In genomic region chr9:96669877-96670276, GRCm38 (mm10) we compare ENCODE assay signal across 8 mouse cellular contexts. TPM values are rescaled to one million over a fixed set of nuclear protein-coding genes. Genes with fewer than 3 reads are reported as not detected.
A peak's percentile ranks its signal among the peaks of the same experiment; 100 is the strongest.
DNase-seq lines count a peak whose midpoint lies in the region; ATAC-seq lines count a peak whose summit lies in the region.

No protein-coding gene starts in this region.

- peak overlapping the region; percentile 67 for H3K4me2 ChIP-seq in hindbrain, embryonic 15.5 days

- H3K4me1 ChIP-seq in hindbrain, embryonic 15.5 days (replicated peaks), result 0 out of 2 replicates have a peak, but pooled peaks cover 8% of the 10 kb centered on the region

- H3K27ac ChIP-seq in hindbrain, embryonic 15.5 days (replicated peaks), result peak overlapping the region; percentile 87

- no peaks in the 10 kb centered on the region for H3K36me3 ChIP-seq in hindbrain, embryonic 15.5 days

- no peaks in the 10 kb centered on the region for H3K27me3 ChIP-seq in hindbrain, embryonic 15.5 days

- under 1% methylated on average over 15 of the region's 15 CpGs for WGBS in hindbrain, embryonic 15.5 days

- H3K9me3 ChIP-seq in hindbrain, embryonic 15.5 days, result no peaks in the 10 kb centered on the region

- peak overlapping the region; percentile 39 for H3K9ac ChIP-seq in hindbrain, embryonic 15.5 days

- peak overlapping the region; percentile 35 for H3K4me3 ChIP-seq in hindbrain, embryonic 15.5 days

- peak; percentile 100 for ATAC-seq in hindbrain, embryonic 15.5 days (ENCODE audit: low FRiP score, low read depth)

- DNase-seq in T-cell, adult 2 months (ENCODE audit: low spot score), result peak; percentile 94
- DNase-seq in cerebellum, postnatal 36 days, result peak; percentile 97 to 98
- peak; percentile 96 to 98 for DNase-seq in frontal cortex, postnatal 36 days (ENCODE audit: low spot score in 2 of 2)
- peak; percentile 96 for DNase-seq in left cerebral cortex, adult 11 months (ENCODE audit: low spot score)
- peak; percentile 95 for DNase-seq in lung, postnatal 4 days
- DNase-seq in retina, postnatal 7 days (ENCODE audit: low read depth, low spot score), result peak; percentile 89
- DNase-seq in urinary bladder, adult 2 months (ENCODE audit: low spot score), result peak; percentile 81

RNA-seq across cellular contexts. Expression of gene Rasa2, which starts 38.5 kb away (rescaled TPM):
- polyA plus RNA-seq in hindbrain, embryonic 15.5 days (2015; fragmentation: Nextera tagmentation; extraction: Ambion mirVana), result 16.0 and 16.5 TPM in 2 replicates
- polyA plus RNA-seq in urinary bladder, adult 2 months (2012; rRNA removed), result 4.2 and 4.6 TPM in 2 replicates

Comparison
In these comparisons a context has a peak if more than half of its experiments do, and no peak if none do; other contexts are left out.
1. Peak in every context shown above with its lines: DNase-seq, ATAC-seq, H3K4me3 ChIP-seq and H3K27ac ChIP-seq.